Mouse (Mus musculus) spleen, postnatal 10 days (tissue): Measurements from ENCODE around the gene Gm48552.
A peak's percentile ranks its signal among the peaks of the same experiment; 100 is the strongest.

Experiments used
- DNase-seq, 2 experiments: peaks; one replicate each; pipeline ENCODE4 v3.0.0; 2021 to 2022; ENCODE audit warnings: low spot score in 2 of 2

The Gm48552 gene

GRCm38 (mm10) chr10:81418216-81419070, 29.6 kb downstream of the Gm48552 start:
- DNase-seq = no peak

DNA sequence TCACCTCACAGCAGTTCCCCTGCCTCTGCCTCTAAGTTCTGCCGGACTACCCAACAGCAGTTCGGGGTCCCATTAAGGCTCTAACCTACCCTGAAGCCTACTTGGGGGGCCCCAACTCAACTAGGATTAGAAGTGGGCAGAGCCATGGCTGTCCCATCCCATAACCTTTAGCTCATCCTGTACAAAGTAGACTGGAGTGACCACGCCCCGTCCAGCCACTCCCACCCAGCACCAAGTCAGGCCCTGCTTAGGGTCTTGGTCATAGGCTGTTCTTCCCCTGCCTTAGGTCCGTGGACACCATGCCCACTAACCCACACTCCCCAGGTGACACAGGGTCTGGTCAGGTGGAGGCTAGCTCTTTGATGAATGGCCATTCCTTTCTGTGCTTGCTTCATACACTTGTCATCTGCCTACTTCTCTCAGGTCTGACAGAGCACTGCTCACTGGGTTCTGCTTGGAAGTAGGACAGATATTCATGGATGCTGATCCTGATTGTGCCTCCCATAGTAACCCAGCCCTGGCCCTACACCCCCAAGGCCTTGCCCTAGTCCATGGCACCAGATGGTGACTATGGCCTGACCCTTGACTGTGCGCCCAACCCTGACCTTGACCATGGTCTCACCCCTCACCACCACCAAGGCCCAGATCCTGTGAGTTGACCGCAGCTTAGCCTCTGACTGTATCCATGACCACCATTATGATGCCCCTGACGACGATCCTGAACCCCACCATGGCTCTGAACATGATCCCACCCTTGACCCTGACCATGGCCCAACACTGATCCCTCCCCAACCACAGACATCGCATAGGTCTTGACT, 30.5 kb downstream of the Gm48552 start:
- DNase-seq = no peak

GRCm38 (mm10) chr10:81420191-81420767, 31.5 kb downstream of the Gm48552 start:
- no peak for DNase-seq

DNA sequence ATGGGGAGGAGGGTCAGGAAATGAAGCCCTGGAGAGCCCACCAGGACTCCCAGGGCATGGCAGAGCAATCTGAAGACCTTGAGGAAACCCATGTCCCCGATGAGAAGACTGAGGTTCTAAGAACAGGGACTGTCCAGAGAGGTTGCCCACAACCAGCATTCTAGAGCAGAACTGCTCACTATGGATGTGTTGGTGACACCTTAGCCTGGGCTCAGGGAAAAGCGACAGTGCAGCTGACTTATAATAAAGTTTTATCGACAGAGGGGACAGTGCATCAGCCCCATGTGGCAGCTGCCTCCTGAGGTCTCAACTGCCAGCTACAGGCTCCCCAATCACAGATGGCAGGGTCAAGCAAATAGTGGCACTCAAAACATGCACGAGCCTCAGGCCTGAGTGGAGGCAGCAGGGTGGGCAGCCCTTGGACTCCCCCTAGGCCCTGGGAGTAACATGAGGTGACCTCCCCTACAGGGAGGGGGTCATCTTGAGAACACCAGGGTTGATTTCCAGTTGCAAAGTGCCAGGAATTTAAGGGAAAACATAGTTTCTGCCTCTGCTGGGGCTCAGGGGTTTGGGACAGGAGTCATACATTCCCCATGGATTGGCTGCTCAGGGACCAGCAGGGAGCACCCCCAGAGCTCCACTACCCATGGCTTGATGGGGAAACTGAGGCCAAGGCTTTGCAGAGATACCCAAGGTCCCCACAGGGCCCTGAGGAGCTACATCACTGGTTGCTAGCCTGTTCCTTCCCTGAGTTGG, 32.4 kb downstream of the Gm48552 start:
- no peak for DNase-seq

DNA sequence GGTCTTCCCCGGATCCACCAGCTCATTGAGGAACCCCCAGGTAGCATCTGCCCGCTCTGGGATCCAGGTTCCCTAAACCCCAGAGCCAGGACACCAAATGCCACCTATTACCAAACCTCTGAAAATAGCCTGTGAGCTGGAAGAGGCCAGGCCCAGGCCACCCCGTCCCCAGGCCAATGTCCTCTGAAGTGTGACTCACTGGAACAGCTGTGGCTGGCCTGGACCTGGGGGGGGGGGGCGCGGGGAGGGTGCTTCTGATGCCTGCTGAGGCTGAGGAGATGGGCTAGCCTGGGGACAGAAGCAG, 32.9 kb downstream of the Gm48552 start:
- DNase-seq = no peak

- DNase-seq = no peak
Observed at GRCm38 (mm10) chr10:81422191-81422590, 33.4 kb downstream of the Gm48552 start.

- no peak for DNase-seq
Observed at GRCm38 (mm10) chr10:81422661-81423217, 33.9 kb downstream of the Gm48552 start.

GRCm38 (mm10) chr10:81423476-81424245, 34.9 kb downstream of the Gm48552 start:
- DNase-seq = no peak

DNA sequence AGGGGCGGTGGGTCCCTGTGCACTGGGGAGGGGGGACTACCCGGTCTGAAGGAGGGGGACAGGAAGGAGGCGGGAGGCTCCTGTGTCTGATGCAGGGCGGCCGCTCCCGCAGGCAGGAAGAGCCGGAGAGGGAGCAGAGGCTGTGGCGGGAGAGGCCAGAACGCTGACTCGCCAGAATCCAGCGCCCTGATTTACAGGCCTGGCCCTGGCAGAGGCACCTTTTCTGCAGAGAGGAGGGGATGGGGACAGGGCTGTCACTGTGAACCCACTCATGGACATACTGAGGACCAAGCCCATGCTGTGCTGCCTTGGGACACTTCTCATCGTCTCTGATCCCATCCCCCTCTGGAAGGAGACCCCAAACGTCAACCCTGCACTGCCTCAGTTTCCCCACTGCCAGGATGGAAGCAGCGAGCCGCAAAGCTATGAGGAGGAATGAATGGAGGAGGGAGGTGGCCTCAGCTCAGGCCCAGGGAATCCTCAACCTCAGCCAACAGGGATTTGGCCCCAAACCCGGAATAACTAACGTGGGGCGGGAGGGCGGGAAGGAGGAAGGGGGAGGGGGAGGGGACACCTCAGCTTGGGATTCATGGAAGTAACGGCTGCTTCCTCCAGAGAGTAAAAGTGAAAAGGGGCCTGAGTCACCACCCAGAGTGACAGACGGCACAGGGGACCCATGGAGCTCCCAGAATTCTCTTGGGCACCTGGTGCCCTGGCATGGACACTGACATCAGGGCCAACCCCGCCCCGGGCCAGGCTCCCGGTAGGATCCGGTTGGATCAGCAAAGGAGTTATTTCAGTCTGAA, 35.6 kb downstream of the Gm48552 start:
- DNase-seq = peak; percentile 5 to 23

DNA sequence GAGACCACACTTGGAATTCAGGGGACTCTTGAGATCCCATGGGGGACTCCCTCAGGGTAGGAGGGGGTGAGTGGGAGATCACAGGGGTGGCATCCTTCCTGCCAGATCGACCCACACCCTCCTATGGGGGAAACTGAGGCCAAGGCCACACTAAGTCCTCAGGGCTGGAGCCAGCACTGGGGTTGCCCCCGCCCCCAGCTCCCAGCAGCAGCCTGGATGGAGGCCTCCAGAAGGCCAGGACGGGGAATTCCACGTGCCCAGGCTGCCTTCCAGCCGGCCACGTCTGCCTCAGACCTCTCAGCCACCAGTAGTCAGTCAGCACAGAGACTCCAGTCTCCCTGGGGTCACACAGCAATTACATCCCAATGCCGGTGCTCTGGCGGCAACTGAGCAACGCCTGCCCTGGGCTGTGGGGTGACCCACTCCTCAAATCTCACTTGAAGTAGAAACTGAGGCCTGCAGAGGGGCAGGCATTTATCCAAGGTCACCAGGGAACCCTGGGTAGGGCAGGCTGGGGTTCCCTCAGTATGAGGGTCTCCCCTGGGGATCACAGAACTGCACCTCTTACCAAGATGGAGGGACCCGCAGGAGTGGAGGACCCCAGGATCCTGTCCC, 36.5 kb downstream of the Gm48552 start:
- peak; percentile 12 to 30 for DNase-seq

DNA sequence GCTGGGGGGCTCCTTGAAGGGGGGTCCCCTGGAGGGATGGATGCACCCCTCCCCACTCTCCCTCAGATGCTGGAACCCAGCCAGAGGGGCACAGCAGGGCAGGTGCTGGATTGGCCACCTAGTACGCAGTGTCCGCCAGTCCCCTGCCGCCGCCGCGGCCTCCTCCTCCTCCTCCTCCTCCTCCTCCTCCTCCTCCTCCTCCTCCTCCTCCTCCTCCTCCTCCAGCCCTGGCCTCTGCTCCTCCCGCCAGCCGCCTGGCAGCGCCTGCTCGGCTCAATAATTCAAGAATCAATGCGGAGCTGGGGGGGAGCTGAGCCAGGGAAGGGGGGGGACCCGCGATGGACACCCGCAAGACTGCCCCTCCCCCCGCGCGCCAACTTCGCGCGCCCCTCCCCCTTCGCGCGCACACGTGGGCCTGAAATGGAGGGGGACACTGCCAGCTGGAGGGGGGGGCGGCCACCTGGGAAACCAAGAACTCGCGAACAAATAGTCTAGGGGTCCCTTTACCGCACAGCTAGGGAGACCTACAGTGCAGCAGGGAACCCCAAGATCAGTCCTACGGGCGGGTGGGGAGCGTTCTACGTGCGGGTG, 37.4 kb downstream of the Gm48552 start:
- DNase-seq = peak in 1 of 2 experiments; percentile 24

- peak; percentile 24 to 59 for DNase-seq
Observed at GRCm38 (mm10) chr10:81426897-81427296, 38.1 kb downstream of the Gm48552 start.

- peak in 1 of 2 experiments; percentile 6 for DNase-seq
Observed at GRCm38 (mm10) chr10:81427327-81427726, 38.5 kb downstream of the Gm48552 start.

DNA sequence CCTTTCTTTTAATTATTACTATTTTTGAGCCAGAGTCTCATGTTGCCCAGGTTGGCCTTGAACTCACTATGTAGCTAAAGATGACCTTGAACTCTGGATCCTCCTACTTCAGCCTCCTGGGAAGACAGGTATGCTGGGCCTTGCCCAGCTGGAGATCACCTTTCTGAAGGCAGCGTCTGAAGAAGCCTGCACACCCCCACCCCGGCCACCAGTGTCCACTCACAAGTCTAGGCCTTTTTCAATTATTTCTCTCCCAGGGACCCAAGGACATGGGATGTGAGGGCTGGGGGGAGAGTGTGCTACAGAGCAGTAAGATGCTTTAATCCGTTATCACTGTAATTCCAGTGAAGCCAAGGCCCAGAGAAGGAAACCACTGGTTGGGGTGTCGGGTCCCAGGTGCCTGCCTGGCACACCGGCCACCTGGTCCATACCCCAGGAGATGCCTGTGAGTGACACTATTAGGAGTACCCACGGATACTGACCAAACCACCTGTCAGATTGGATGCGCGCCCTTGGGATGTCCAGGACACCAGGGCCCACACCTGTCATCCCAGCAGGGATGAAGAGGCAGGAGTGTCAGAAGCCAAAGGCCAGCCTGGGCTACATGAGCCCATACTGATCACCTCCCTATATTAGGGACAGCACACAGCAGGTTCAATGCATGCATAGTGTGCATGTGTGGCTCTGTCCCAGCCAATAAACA, 39.1 kb downstream of the Gm48552 start:
- DNase-seq = peak; percentile 8 to 18

DNA sequence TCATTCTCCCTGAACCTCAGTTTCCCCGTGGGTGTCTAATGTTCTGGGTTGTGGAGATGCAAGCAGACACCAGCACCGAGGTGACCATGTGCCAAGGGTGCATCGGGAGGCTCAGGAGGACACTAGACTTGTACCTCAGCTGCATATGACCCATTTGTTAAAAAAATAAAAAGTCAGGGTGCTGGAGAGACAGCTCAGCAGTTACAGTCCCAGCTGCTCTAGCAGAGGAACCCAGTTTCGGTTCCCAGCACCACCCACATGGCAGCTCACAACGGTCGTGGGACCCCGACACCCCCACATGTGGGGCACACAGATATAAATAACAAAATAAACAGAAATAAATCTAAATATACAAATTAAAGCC, 39.7 kb downstream of the Gm48552 start:
- no peak for DNase-seq

DNA sequence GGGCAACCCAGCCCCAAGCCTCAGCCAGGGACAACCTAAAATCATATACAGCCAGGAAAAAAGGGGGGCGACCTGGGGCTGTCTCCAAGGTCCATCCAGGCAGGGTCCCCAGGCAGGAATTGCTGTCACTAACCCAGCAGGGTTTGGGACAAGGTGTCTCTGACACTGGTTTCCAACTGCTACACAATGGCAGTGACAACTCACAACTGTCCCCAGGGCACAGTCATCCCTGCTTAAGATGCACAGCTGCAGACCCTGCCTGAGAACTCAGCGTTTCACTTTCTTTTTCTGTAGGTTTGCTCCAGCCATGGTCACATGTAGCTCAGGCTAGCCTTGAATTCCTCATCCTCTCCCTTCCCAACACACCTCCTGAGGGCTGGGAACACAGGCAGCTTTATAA, 40.3 kb downstream of the Gm48552 start:
- peak in 1 of 2 experiments; percentile 16 for DNase-seq

DNA sequence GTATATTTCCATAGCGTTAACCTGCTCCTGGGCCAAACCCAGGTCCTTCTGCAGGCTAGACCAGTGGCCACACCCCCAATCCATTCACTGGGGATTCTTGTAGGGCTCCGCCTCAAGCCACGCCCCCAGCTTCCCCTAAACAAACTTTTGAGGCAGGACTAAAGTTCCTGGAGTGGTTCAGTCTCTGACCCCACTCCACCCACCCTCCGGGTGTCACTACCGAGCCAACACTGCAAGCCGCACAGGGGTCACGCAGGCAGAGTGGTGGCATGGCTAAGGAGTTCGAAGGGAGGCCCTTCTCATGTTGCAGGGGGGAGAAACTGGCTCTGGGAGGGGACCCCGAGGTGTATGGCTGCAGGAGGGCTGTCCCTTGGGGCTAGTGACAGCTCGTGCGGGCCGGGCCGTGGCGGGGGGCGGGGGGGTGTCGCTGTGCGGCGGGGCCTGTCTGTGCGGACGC, 40.8 kb downstream of the Gm48552 start:
- peak; percentile 74 to 90 for DNase-seq

DNA sequence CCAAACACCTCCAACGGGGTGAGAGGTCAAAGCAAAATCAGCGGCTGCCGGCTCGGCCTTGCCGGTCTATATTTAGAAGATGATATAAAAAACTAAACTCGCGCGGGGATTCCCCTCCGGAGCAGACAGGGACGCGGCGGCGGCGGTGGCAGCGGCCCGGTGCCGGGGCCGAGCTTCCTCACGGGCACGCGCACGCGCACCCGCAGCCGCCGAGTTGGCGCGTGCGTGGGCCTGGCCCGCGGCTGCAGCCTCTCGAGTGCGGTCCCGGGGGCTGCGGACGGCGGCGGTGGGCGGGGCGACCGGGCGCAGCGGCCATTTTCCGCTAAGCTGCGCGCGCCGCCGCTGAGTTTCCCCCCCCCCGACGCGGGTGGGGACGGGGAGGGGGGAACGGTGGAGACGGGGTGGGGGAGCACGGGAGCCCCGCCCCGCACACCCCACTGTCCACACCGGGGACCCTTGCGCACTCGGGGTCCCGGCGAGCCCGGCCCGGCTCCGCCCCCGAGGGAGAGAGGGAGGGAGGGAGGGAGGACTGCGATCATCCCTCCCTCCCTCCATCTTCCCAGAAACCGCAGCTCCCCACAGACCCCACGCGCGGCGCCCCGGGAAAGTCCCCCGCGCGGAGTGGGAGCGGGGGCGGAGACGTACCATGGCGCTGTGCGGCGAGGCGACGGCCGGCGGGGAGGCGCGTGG, 41.5 kb downstream of the Gm48552 start:
- peak; percentile 78 to 84 for DNase-seq
